19 mouse cellular contexts compared by ENCODE assay signal in genomic region chr6:144299503-144299858, GRCm38 (mm10).
A peak's percentile ranks its signal among the peaks of the same experiment; 100 is the strongest.
DNase-seq lines count a peak whose midpoint lies in the region; ATAC-seq and TF ChIP-seq lines count a peak whose summit lies in the region.
"Had no signal": no experiment of that assay in that cellular context is flagged by ENCODE, and none has a peak within 500 bp of the region (broad histone marks: within the 10 kb centered on the region; RNA-seq: fewer than 3 reads in every experiment).

No protein-coding gene starts in this region.

- peaks cover 9% of the 10 kb centered on the region; the same call in 1 of the 2 replicates for H3K4me1 ChIP-seq in kidney, embryonic 15.5 days
- H3K4me1 ChIP-seq in neural tube, embryonic 15.5 days, result 0 out of 2 replicates have a peak, but pooled peaks cover 7% of the 10 kb centered on the region
- H3K4me1 ChIP-seq in limb, embryonic 11.5 days (ENCODE audit: control insufficient read depth, insufficient read depth, low read length), result peaks cover 8% of the 10 kb centered on the region; the same call in 1 of the 2 replicates

- TF ChIP-seq CTCF in left cerebral cortex, adult 2 months (IDR thresholded peaks at IDR 0.05), result no peak

- 0 out of 2 replicates have a peak overlapping the region, but pooled peaks have one; percentile 14 for H3K4me2 ChIP-seq in kidney, embryonic 15.5 days
- no peak overlapping the region for H3K4me2 ChIP-seq in neural tube, embryonic 15.5 days
- H3K4me2 ChIP-seq in limb, embryonic 11.5 days (ENCODE audit: low read depth, severe bottlenecking), result no peak overlapping the region; the same call in 1 of the 2 replicates
- H3K4me2 ChIP-seq: forebrain, embryonic 13.5 days; heart, embryonic 12.5 days; neural tube, embryonic 13.5 days had no signal

- no peak overlapping the region for H3K4me3 ChIP-seq in kidney, embryonic 15.5 days (replicated peaks)
- H3K4me3 ChIP-seq in neural tube, embryonic 15.5 days (replicated peaks), result no peak overlapping the region
- H3K4me3 ChIP-seq in limb, embryonic 11.5 days (ENCODE audit: low read depth, low read length), result no peak overlapping the region
- no peak overlapping the region for H3K4me3 ChIP-seq in left cerebral cortex, adult 2 months
- H3K4me3 ChIP-seq: forebrain, embryonic 13.5 days; heart, embryonic 12.5 days; megakaryocyte, embryonic 14.5 days; neural tube, embryonic 13.5 days had no signal

- H3K9ac ChIP-seq in kidney, embryonic 15.5 days, result no peak overlapping the region
- H3K9ac ChIP-seq in neural tube, embryonic 15.5 days (replicated peaks), result no peak overlapping the region
- H3K9ac ChIP-seq in limb, embryonic 11.5 days (ENCODE audit: low read length), result no peak overlapping the region
- H3K9ac ChIP-seq: forebrain, embryonic 13.5 days; heart, embryonic 12.5 days; liver, embryonic 14.5 days; neural tube, embryonic 13.5 days had no signal

- ATAC-seq in kidney, embryonic 15.5 days (replicated peaks; ENCODE audit: low FRiP score), result no peak
- no peak for ATAC-seq in neural tube, embryonic 15.5 days (ENCODE audit: low FRiP score)
- ATAC-seq in limb, embryonic 11.5 days (ENCODE audit: insufficient number of reproducible peaks, low FRiP score, low TSS enrichment, low read depth), result no peak
- ATAC-seq: forebrain, embryonic 13.5 days; hindbrain, embryonic 16.5 days; intestine, postnatal 0 days had no signal

- H3K36me3 ChIP-seq in kidney, embryonic 15.5 days, result 0 out of 2 replicates have a peak, but pooled peaks cover 3% of the 10 kb centered on the region
- no peaks in the 10 kb centered on the region for H3K36me3 ChIP-seq in neural tube, embryonic 15.5 days
- no peaks in the 10 kb centered on the region for H3K36me3 ChIP-seq in limb, embryonic 11.5 days (ENCODE audit: control insufficient read depth, insufficient read depth, low read length)
- H3K36me3 ChIP-seq: heart, embryonic 12.5 days; neural tube, embryonic 13.5 days had no signal

- peaks cover 9% of the 10 kb centered on the region; the same call in 1 of the 2 replicates for H3K9me3 ChIP-seq in kidney, embryonic 15.5 days (replicated peaks)
- H3K9me3 ChIP-seq in neural tube, embryonic 15.5 days (replicated peaks), result 0 out of 2 replicates have a peak, but pooled peaks cover 5% of the 10 kb centered on the region
- H3K9me3 ChIP-seq in limb, embryonic 11.5 days (ENCODE audit: control insufficient read depth, low read length), result no peaks in the 10 kb centered on the region; the same call in 1 of the 2 replicates

- H3K27ac ChIP-seq in kidney, embryonic 15.5 days, result no peak overlapping the region
- no peak overlapping the region for H3K27ac ChIP-seq in neural tube, embryonic 15.5 days (replicated peaks)
- 0 out of 2 replicates have a peak overlapping the region, but pooled peaks have one; percentile 33 for H3K27ac ChIP-seq in limb, embryonic 11.5 days (replicated peaks; ENCODE audit: low read depth, low read length)
- no peak overlapping the region for H3K27ac ChIP-seq in left cerebral cortex, adult 2 months
- H3K27ac ChIP-seq: forebrain, embryonic 13.5 days; kidney, postnatal 0 days; liver, embryonic 14.5 days; neural tube, embryonic 13.5 days had no signal

- no peak for DNase-seq in kidney, postnatal 10 days
- peak; percentile 23 for DNase-seq in neural tube, embryonic 10.5 days (ENCODE audit: extremely low spot score, low spot score)
- DNase-seq in limb, embryonic 11.5 days (ENCODE audit: low spot score), result peak; percentile 60
- no peak for DNase-seq in cerebellum, adult 9-11 months
- DNase-seq in right cerebral cortex, postnatal 36 days (ENCODE audit: low spot score in 2 of 2), result no peak
- DNase-seq in left cerebral cortex, adult 2 months (ENCODE audit: extremely low spot score in 1 of 2, low spot score in 2 of 2), result no peak
- DNase-seq: adrenal gland, adult 2 months; cerebellum, postnatal 25 days; right cerebral cortex, postnatal 14 days had no signal

- intact Hi-C loops in left cerebral cortex, adult 2 months (cut with DNase I), result no loop called here

- WGBS in kidney, embryonic 15.5 days, result 30% methylated on average over 7 of the region's 7 CpGs
- WGBS in neural tube, embryonic 15.5 days, result 68% methylated on average over 7 of the region's 7 CpGs
- 16% methylated on average over 7 of the region's 7 CpGs for WGBS in limb, embryonic 11.5 days

- H3K27me3 ChIP-seq in kidney, embryonic 15.5 days, result no peaks in the 10 kb centered on the region
- no peaks in the 10 kb centered on the region for H3K27me3 ChIP-seq in neural tube, embryonic 15.5 days (replicated peaks)
- H3K27me3 ChIP-seq in limb, embryonic 11.5 days (ENCODE audit: control insufficient read depth, insufficient read depth, low read length), result no peaks in the 10 kb centered on the region
- H3K27me3 ChIP-seq: forebrain, embryonic 13.5 days; heart, embryonic 12.5 days; neural tube, embryonic 13.5 days had no signal

Comparison
In these comparisons a context has a peak if more than half of its experiments do, and no peak if none do; other contexts are left out.
1. DNase-seq: peak in neural tube, embryonic 10.5 days (single experiment) and limb, embryonic 11.5 days (single experiment); none in kidney, postnatal 10 days (single experiment), cerebellum, adult 9-11 months (single experiment), right cerebral cortex, postnatal 36 days (0 of 2) and left cerebral cortex, adult 2 months (0 of 2).